Mouse (Mus musculus): ENCODE data around the gene Ap3b1. TPM values are rescaled to one million over a fixed set of nuclear protein-coding genes. Genes with fewer than 3 reads are reported as not detected.
"Not testable (repeated sequence)": the region's sequence is repeated elsewhere in the genome, so short reads cannot be mapped to it uniquely, and the experiment has no call there.

Gene Ap3b1
- polyA plus RNA-seq, 1 experiment from 2014 or later: 35.1 TPM

DNA sequence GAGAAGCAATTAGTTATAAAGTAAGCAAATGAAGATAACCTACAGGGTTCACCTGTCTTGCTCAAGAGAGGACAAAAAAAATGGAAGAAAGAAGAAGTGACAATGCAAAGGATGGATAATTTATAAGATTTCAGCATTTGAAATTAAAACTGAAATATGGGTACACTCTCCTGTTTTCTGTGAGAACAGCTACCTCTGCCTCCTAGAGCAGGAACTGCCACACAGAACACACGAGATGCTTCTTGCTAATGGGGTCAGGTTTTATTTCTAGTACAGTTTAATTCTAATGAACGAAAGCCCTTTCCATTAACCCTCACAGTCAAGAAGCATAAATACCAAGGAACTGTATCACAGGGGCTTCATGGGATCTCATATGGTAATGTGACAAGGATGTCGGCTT lies 20.4 kb upstream of the Ap3b1 start:
- no peak overlapping the region for H3K4me3 ChIP-seq (ENCODE audit: low read depth, low read length)
- ATAC-seq (replicated peaks; ENCODE audit: insufficient number of reproducible peaks, low FRiP score, low TSS enrichment): no peak
- no peak overlapping the region for H3K27ac ChIP-seq (ENCODE audit: low read depth, low read length)
- H3K27me3 ChIP-seq (ENCODE audit: control insufficient read depth, insufficient read depth, low read length): no peaks in the 10 kb centered on the region
- no peaks in the 10 kb centered on the region for H3K36me3 ChIP-seq (ENCODE audit: control insufficient read depth, insufficient read depth, low read length)
- no peak overlapping the region for H3K4me2 ChIP-seq
- WGBS (ENCODE audit: insufficient replicate concordance): 76% methylated on average over 3 of the region's 3 CpGs
- H3K9me3 ChIP-seq (replicated peaks; ENCODE audit: control insufficient read depth, low read length): no peaks in the 10 kb centered on the region
- H3K9ac ChIP-seq (ENCODE audit: low read depth, low read length): no peak overlapping the region
- H3K4me1 ChIP-seq (ENCODE audit: control insufficient read depth, insufficient read depth, low read length): no peaks in the 10 kb centered on the region

- no peaks in the 10 kb centered on the region for H3K4me1 ChIP-seq (ENCODE audit: control insufficient read depth, insufficient read depth, low read length)
- H3K27ac ChIP-seq (ENCODE audit: low read depth, low read length): no peak overlapping the region
- no peaks in the 10 kb centered on the region for H3K36me3 ChIP-seq (ENCODE audit: control insufficient read depth, insufficient read depth, low read length)
- no peak overlapping the region for H3K9ac ChIP-seq (ENCODE audit: low read depth, low read length)
- H3K27me3 ChIP-seq (ENCODE audit: control insufficient read depth, insufficient read depth, low read length): no peaks in the 10 kb centered on the region
- no peak for ATAC-seq (replicated peaks; ENCODE audit: insufficient number of reproducible peaks, low FRiP score, low TSS enrichment)
- 87% methylated on average over 5 of the region's 5 CpGs for WGBS (ENCODE audit: insufficient replicate concordance)
- no peak overlapping the region for H3K4me3 ChIP-seq (ENCODE audit: low read depth, low read length)
- H3K9me3 ChIP-seq (replicated peaks; ENCODE audit: control insufficient read depth, low read length): no peaks in the 10 kb centered on the region
- no peak overlapping the region for H3K4me2 ChIP-seq
Observed at GRCm38 (mm10) chr13:94343192-94343591, 15.6 kb upstream of the Ap3b1 start.

DNA sequence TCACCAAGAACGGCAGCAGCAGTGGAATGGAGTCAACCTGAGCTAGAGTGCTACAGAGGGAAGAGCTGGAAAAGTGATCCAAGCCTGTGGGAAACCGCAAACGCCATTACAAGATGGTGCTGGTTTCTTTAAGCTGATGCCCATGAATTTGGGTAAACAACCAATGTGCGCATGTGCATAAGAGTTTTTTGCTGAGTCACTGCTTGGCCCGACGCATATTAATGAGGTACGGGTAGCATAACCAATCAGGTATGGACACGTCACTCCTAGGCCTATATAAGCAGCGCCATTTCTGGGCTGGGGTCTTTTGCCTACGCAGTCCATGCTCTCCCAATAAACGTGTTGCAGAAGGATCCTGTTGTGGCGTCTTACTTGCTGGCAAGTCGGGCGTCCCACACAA lies 14.2 kb upstream of the Ap3b1 start:
- WGBS (ENCODE audit: insufficient replicate concordance): 88% methylated on average over 14 of the region's 14 CpGs
- not testable (repeated sequence) for H3K36me3 ChIP-seq (ENCODE audit: control insufficient read depth, insufficient read depth, low read length); ATAC-seq (replicated peaks; ENCODE audit: insufficient number of reproducible peaks, low FRiP score, low TSS enrichment); H3K9me3 ChIP-seq (replicated peaks; ENCODE audit: control insufficient read depth, low read length); H3K27ac ChIP-seq (ENCODE audit: low read depth, low read length); H3K9ac ChIP-seq (ENCODE audit: low read depth, low read length); H3K4me3 ChIP-seq (ENCODE audit: low read depth, low read length); H3K27me3 ChIP-seq (ENCODE audit: control insufficient read depth, insufficient read depth, low read length); H3K4me1 ChIP-seq (ENCODE audit: control insufficient read depth, insufficient read depth, low read length); H3K4me2 ChIP-seq

GRCm38 (mm10) chr13:94354584-94354983 lies 4.2 kb upstream of the Ap3b1 start:
- no peak for ATAC-seq (replicated peaks; ENCODE audit: insufficient number of reproducible peaks, low FRiP score, low TSS enrichment)
- Histone ChIP-seq H3K4me2 (no peak overlapping the region), H3K27ac (ENCODE audit: low read depth, low read length) (no peak overlapping the region), H3K27me3 (ENCODE audit: control insufficient read depth, insufficient read depth, low read length) (no peaks in the 10 kb centered on the region), H3K4me3 (ENCODE audit: low read depth, low read length) (no peak overlapping the region), H3K36me3 (ENCODE audit: control insufficient read depth, insufficient read depth, low read length) (no peaks in the 10 kb centered on the region), H3K9me3 (replicated peaks; ENCODE audit: control insufficient read depth, low read length) (no peaks in the 10 kb centered on the region), H3K4me1 (ENCODE audit: control insufficient read depth, insufficient read depth, low read length) (peaks cover 4% of the 10 kb centered on the region; the same call in 1 of the 2 replicates), H3K9ac (ENCODE audit: low read depth, low read length) (no peak overlapping the region)
- 46% methylated on average over 3 of the region's 3 CpGs for WGBS (ENCODE audit: insufficient replicate concordance)

GRCm38 (mm10) chr13:94358101-94358400 lies 709 bp upstream of the Ap3b1 start:
- Histone ChIP-seq H3K9ac (ENCODE audit: low read depth, low read length) (peak overlapping the region; percentile 85), H3K4me2 (peak overlapping the region; percentile 91), H3K27ac (ENCODE audit: low read depth, low read length) (peak overlapping the region; percentile 94), H3K4me3 (ENCODE audit: low read depth, low read length) (peak overlapping the region; percentile 87), H3K4me1 (ENCODE audit: control insufficient read depth, insufficient read depth, low read length) (peaks cover 4% of the 10 kb centered on the region; the same call in 1 of the 2 replicates), H3K36me3 (ENCODE audit: control insufficient read depth, insufficient read depth, low read length) (no peaks in the 10 kb centered on the region), H3K9me3 (replicated peaks; ENCODE audit: control insufficient read depth, low read length) (no peaks in the 10 kb centered on the region), H3K27me3 (ENCODE audit: control insufficient read depth, insufficient read depth, low read length) (no peaks in the 10 kb centered on the region)
- WGBS (ENCODE audit: insufficient replicate concordance): 1% methylated on average over 9 of the region's 9 CpGs
- no peak for ATAC-seq (replicated peaks; ENCODE audit: insufficient number of reproducible peaks, low FRiP score, low TSS enrichment)

GRCm38 (mm10) chr13:94359282-94359920 lies 641 bp downstream of the Ap3b1 start:
- peak; percentile 11; the same call in 1 of the 2 replicates for ATAC-seq (replicated peaks; ENCODE audit: insufficient number of reproducible peaks, low FRiP score, low TSS enrichment)
- Histone ChIP-seq H3K4me2 (peak overlapping the region; percentile 91), H3K4me1 (ENCODE audit: control insufficient read depth, insufficient read depth, low read length) (peaks cover 7% of the 10 kb centered on the region; the same call in 1 of the 2 replicates), H3K4me3 (ENCODE audit: low read depth, low read length) (peak overlapping the region; percentile 87), H3K9me3 (replicated peaks; ENCODE audit: control insufficient read depth, low read length) (no peaks in the 10 kb centered on the region), H3K36me3 (ENCODE audit: control insufficient read depth, insufficient read depth, low read length) (no peaks in the 10 kb centered on the region), H3K9ac (ENCODE audit: low read depth, low read length) (peak overlapping the region; percentile 85), H3K27me3 (ENCODE audit: control insufficient read depth, insufficient read depth, low read length) (no peaks in the 10 kb centered on the region), H3K27ac (ENCODE audit: low read depth, low read length) (peak overlapping the region; percentile 94)
- WGBS (ENCODE audit: insufficient replicate concordance): 13% methylated on average over 25 of the region's 25 CpGs

- H3K4me3 ChIP-seq (ENCODE audit: low read depth, low read length); H3K4me2 ChIP-seq; H3K27ac ChIP-seq (ENCODE audit: low read depth, low read length); H3K9ac ChIP-seq (ENCODE audit: low read depth, low read length); H3K9me3 ChIP-seq (replicated peaks; ENCODE audit: control insufficient read depth, low read length); H3K36me3 ChIP-seq (ENCODE audit: control insufficient read depth, insufficient read depth, low read length); H3K27me3 ChIP-seq (ENCODE audit: control insufficient read depth, insufficient read depth, low read length); ATAC-seq (replicated peaks; ENCODE audit: insufficient number of reproducible peaks, low FRiP score, low TSS enrichment): not testable (repeated sequence)
- WGBS (ENCODE audit: insufficient replicate concordance): 79% methylated on average over 10 of the region's 10 CpGs
- H3K4me1 ChIP-seq (ENCODE audit: control insufficient read depth, insufficient read depth, low read length): peaks cover 16% of the 10 kb centered on the region
Observed at GRCm38 (mm10) chr13:94361013-94361580, 2.3 kb downstream of the Ap3b1 start.

DNA sequence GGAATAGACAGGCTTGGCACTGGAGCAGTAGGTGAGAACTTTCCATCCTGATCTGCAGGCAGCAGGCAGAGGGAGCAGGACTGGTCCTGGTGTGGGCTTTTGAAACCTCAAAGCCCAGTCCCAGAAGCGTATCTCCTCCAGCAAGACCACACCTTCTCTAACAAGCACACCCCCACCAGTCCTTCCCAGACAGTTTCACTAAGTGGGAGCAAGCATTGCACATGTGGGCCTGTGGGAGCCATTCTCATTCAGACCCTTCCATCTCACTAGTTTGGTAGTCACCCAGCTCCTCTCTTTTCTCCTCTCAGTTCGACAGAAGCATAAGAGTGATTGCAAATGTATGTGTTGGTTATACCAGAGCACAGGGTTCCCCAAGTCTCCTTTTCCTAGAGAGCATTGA lies 5.6 kb downstream of the Ap3b1 start:
- H3K36me3 ChIP-seq (ENCODE audit: control insufficient read depth, insufficient read depth, low read length): no peaks in the 10 kb centered on the region
- no peak overlapping the region for H3K4me3 ChIP-seq (ENCODE audit: low read depth, low read length)
- ATAC-seq (replicated peaks; ENCODE audit: insufficient number of reproducible peaks, low FRiP score, low TSS enrichment): no peak
- no peak overlapping the region for H3K9ac ChIP-seq (ENCODE audit: low read depth, low read length)
- no peak overlapping the region for H3K27ac ChIP-seq (ENCODE audit: low read depth, low read length)
- peaks cover 12% of the 10 kb centered on the region for H3K4me1 ChIP-seq (ENCODE audit: control insufficient read depth, insufficient read depth, low read length)
- WGBS (ENCODE audit: insufficient replicate concordance): 82% methylated on average over 2 of the region's 2 CpGs
- no peaks in the 10 kb centered on the region for H3K9me3 ChIP-seq (replicated peaks; ENCODE audit: control insufficient read depth, low read length)
- H3K4me2 ChIP-seq: no peak overlapping the region
- H3K27me3 ChIP-seq (ENCODE audit: control insufficient read depth, insufficient read depth, low read length): no peaks in the 10 kb centered on the region

Measured in heart, embryonic 11.5 days (tissue).